Mouse (Mus musculus) c-Kit-positive CD71-negative TER-119-negative erythroid progenitor cells, embryonic 14.5 days (primary cell): ENCODE results near the gene Slc39a5.

Experiments used
- DNase-seq: peaks from one replicate; pipeline ENCODE4 v3.0.0-alpha.2; 2013; ENCODE audit warnings: low read depth

The Slc39a5 gene

GRCm38 (mm10) chr10:128376099-128376454, 25.0 kb downstream of the Slc39a5 start:
- no peak for DNase-seq

- no peak for DNase-seq
Observed at GRCm38 (mm10) chr10:128374393-128374792, 26.6 kb downstream of the Slc39a5 start.

GRCm38 (mm10) chr10:128372989-128373748, 27.9 kb downstream of the Slc39a5 start:
- no peak for DNase-seq

- DNase-seq: no peak
Observed at GRCm38 (mm10) chr10:128372142-128372541, 28.9 kb downstream of the Slc39a5 start.

DNA sequence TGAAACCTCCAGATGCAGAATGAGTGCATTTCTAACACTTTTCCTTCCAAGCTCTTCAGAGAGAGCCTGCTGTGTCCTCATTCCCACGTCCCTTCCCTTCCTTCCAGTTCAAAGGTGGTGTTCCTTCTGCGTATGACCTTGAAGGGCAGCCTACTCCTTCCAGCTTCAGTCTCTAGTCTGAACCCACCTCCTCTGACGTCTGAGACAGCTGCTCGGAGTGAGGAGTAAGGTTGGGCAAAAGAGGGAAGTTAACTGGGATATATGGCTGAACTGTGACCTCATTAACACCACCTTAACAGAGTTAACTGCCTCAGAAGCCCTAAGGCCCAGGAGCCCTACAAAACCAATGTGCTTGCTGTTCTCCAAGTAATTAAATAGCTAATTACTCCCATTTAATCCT, 30.4 kb downstream of the Slc39a5 start:
- DNase-seq: no peak

GRCm38 (mm10) chr10:128370021-128370420, 31.0 kb downstream of the Slc39a5 start:
- DNase-seq: no peak

GRCm38 (mm10) chr10:128369599-128369998, 31.4 kb downstream of the Slc39a5 start:
- DNase-seq: no peak

- DNase-seq: no peak
Observed at GRCm38 (mm10) chr10:128369218-128369543, 31.8 kb downstream of the Slc39a5 start.

DNA sequence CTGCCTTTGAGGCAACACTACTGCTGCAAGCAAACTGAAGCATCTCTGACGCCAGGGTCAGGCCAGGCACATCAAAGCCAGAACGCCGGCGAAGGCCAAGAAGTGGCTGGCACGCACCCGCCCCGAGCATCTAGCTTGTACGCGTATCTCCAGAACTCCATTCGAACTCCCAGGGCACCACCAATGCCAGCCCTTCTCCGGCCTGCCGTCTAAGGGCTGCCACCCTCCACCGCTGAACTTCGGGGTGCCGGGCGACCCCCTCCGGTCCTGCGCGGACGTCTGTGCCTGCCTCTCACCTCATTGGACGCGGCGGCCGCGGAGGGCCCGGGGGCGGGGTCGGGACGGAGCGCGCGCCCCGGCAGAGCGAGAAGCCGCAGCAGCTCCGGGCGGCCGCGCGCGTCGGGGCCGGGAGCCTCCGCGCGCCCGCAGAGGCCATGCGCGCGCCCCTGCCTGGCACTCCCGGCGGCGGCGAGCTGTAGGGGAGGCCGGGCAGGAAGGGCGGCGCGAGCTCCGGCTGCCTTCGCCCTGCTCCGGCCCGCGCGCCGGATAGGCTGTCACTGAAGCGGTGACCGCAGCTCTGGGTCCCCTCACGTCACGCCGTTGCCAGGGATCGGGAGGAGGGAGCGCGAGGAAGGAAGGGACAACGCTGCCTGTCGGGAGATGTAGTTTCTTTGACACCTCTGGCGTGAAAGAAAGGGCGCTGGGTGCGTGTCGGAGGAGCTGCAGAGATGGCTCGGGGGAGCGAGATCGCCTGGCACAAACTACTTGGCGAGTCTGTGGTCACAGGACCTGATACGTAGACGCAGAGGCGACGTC, 32.4 kb downstream of the Slc39a5 start, which contains the start of gene Coq10a:
Gene Coq10a (minus strand): TSS at position 596 of the 816 bp plus-strand sequence.
- peak; percentile 81 for DNase-seq

DNA sequence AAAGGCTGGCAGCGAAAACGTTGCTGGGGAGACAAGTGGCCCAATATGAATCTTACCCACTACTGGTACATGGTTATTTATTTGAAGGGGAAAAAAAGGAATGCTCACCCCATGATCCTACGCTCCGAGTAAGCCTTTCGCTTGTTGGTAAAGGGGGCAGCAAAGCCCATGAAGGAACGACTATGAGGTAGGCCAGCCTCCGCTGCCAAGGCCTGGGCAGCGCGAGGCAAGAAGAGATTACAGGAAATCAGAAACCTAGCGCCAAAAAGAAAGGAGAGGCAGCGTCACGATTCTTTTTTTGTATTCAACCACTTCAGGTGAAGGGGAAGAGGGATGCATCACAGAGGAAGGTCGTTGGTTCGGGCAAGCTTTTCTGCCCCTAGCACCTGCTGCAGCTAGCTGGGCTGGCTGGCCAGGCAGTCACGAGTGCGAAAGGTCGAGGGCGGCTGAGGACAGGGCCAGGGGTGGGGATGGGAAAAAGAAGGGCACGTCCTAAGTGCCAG, 33.1 kb downstream of the Slc39a5 start:
- DNase-seq: no peak

DNA sequence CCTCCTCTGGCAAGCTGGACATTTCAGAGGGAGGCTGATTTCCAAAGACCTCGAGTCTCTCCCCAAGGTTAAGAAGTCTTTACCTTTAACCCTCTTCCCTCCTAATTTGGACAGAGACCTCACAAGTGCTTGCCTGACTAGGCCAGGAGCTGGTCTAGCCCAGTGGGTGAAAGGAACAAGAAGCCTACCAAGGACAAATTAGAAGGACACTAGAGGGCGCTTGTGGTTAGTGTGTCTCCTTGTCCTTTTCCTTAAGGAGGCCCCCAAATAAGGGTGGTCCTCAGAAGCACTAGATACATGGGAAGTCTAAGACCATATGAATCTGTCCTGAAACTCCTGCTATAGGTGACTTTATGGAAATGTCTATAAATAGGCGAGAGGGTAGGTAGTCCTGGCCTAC, 38.5 kb downstream of the Slc39a5 start:
- DNase-seq: no peak

- no peak for DNase-seq
Observed at GRCm38 (mm10) chr10:128361836-128362235, 39.2 kb downstream of the Slc39a5 start.

DNA sequence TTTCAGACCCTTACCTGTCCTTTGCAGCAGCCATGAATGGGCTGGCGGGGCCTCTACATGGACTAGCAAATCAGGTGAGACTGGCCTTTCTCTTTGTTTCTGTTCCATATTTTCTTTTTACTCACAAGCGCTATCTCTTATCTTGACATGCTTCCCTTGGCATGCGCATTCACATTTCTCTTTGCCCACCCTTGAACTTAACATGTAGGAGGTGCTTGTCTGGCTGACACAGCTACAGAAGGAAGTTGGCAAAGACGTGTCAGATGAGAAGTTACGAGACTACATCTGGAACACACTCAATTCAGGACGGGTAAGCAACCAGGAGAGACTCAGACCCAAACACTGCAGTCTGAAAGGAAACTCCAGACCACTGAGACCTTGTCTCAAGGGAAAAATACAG, 41.8 kb downstream of the Slc39a5 start:
- DNase-seq: no peak

DNA sequence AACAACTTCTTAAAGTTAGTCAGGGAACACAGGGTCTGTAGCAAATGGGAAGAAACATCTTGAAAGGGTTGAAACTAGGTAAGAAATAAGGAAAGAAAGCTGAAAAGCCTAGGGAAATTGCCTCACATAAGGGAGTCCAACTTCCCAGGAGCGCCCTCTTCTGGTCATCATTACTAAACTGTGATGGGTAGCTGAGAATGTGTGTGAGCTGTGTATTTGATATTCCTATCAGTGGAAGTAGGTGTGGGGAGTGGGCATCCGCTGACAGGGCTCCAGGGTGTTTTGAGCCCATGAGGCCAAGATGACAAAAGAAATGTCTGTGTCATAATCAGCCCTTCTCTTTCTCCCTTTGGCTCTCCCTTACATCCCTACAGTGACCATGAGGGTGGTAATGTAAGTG, 42.2 kb downstream of the Slc39a5 start:
- DNase-seq: no peak

DNA sequence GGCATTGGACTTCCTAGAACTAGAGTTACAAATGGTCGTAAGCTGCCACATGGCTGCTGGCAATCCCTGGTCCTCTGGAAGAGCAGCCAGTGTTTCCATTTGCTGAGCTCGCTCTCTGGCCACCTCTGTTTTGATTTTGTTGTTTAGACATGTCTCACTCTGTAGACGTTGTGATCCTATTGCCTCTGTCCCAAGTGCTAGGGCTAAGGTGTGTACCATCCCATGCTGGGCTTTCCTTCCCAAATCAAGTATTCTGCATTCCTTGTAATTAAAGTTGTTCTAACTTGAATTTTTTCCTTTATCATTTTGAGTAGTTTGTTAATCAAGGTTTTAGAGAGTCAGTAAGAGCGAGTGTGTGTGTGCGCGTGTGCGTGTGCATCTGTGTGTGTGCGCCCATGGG, 53.5 kb downstream of the Slc39a5 start:
- DNase-seq: no peak
